Mouse (Mus musculus): Measurements from ENCODE around the gene Eya2. TPM values are rescaled to one million over a fixed set of nuclear protein-coding genes. Genes with fewer than 3 reads are reported as not detected.
A peak's percentile ranks its signal among the peaks of the same experiment; 100 is the strongest.
"Not testable (repeated sequence)": the region's sequence is repeated elsewhere in the genome, so short reads cannot be mapped to it uniquely, and the experiment has no call there.

The Eya2 gene
- polyA plus RNA-seq, 1 experiment from 2014 or later = 21.5 TPM

DNA sequence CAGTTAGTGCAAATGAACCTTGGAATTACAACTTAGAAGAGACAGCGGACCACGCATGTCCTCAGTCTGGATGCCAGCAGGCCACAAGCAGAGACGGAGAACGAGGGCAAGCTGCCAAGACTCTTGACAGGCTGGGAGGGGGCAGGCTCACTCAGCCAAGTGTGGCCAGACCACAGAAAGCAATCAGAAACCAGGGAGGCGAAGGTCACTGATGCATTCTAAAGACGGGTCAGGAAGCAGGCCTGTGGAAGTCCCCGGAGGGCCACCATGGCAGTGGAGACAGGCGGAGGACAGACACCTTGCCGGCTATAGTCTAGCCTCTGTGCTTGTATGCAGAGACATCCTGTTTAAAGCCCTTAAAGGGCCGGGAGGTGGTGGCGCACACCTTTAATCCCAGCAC, 193.2 kb downstream of the Eya2 start:
- no peak overlapping the region for H3K9ac ChIP-seq (ENCODE audit: low read depth, low read length)
- H3K27ac ChIP-seq (replicated peaks; ENCODE audit: low read depth, low read length) = no peak overlapping the region
- no peak overlapping the region for H3K4me2 ChIP-seq (ENCODE audit: low read depth, low read length)
- no peaks in the 10 kb centered on the region for H3K9me3 ChIP-seq (ENCODE audit: control insufficient read depth, low read length)
- peaks cover 81% of the 10 kb centered on the region for H3K36me3 ChIP-seq (ENCODE audit: control insufficient read depth, insufficient read depth, low read length)
- H3K4me3 ChIP-seq (ENCODE audit: low read depth, low read length) = no peak overlapping the region
- DNase-seq (ENCODE audit: low spot score) = peak; percentile 90
- H3K4me1 ChIP-seq (ENCODE audit: control insufficient read depth, insufficient read depth, low read length) = no peaks in the 10 kb centered on the region
- WGBS = 52% methylated on average over 11 of the region's 11 CpGs
- H3K27me3 ChIP-seq (replicated peaks; ENCODE audit: control insufficient read depth, insufficient read depth, low read length) = no peaks in the 10 kb centered on the region
- ATAC-seq (ENCODE audit: low read depth) = peak; percentile 58

DNA sequence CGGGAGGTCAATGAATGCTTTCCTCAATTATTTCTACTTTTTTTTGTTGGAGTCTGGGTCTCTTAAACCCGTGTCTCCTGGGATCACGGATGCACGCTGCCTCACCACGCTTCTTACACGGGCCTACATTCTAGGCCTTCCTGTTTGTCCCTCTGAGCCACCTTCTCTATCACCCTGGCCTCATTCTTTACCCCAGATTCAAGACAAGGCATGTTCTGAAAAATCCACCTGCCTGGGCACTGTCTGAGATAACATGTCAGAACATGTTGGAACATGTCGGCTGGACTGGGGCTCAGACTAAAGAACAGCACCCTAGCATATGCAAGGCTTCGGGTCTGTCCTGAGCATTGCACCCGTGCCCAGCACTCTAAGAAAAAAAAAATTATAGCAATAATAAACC, 194.0 kb downstream of the Eya2 start:
- no peak overlapping the region for H3K27ac ChIP-seq (replicated peaks; ENCODE audit: low read depth, low read length)
- H3K4me3 ChIP-seq (ENCODE audit: low read depth, low read length) = no peak overlapping the region
- no peak for DNase-seq (ENCODE audit: low spot score)
- peaks cover 83% of the 10 kb centered on the region for H3K36me3 ChIP-seq (ENCODE audit: control insufficient read depth, insufficient read depth, low read length)
- no peaks in the 10 kb centered on the region for H3K27me3 ChIP-seq (replicated peaks; ENCODE audit: control insufficient read depth, insufficient read depth, low read length)
- ATAC-seq (ENCODE audit: low read depth) = no peak
- H3K9me3 ChIP-seq (ENCODE audit: control insufficient read depth, low read length) = no peaks in the 10 kb centered on the region
- H3K4me2 ChIP-seq (ENCODE audit: low read depth, low read length) = no peak overlapping the region
- no peak overlapping the region for H3K9ac ChIP-seq (ENCODE audit: low read depth, low read length)
- 90% methylated on average over 9 of the region's 9 CpGs for WGBS
- no peaks in the 10 kb centered on the region for H3K4me1 ChIP-seq (ENCODE audit: control insufficient read depth, insufficient read depth, low read length)

DNA sequence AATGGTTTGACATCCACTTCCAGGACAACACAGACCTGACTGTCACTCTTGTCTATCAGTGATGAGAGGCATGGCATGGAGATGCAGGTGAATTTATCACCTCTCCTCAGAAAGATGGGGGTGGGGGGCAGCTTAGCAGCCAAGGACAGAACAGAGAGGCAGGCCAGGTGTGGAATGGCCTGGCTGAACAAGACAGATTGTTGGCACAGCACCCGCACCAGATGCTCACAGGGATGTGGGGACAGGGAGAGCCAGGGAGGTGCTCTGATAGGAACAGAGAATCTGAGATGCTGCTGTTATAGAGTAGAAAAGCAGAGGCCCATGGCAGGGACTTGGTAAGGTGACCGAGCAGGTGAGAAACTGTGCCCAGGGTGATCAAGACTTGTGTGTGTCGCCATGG, 194.8 kb downstream of the Eya2 start:
- Histone ChIP-seq H3K27me3 (replicated peaks; ENCODE audit: control insufficient read depth, insufficient read depth, low read length) (no peaks in the 10 kb centered on the region), H3K27ac (replicated peaks; ENCODE audit: low read depth, low read length) (no peak overlapping the region), H3K36me3 (ENCODE audit: control insufficient read depth, insufficient read depth, low read length) (peaks cover 85% of the 10 kb centered on the region), H3K4me1 (ENCODE audit: control insufficient read depth, insufficient read depth, low read length) (no peaks in the 10 kb centered on the region), H3K9me3 (ENCODE audit: control insufficient read depth, low read length) (no peaks in the 10 kb centered on the region), H3K4me2 (ENCODE audit: low read depth, low read length) (no peak overlapping the region), H3K4me3 (ENCODE audit: low read depth, low read length) (no peak overlapping the region), H3K9ac (ENCODE audit: low read depth, low read length) (no peak overlapping the region)
- ATAC-seq (ENCODE audit: low read depth) (no peak), DNase-seq (ENCODE audit: low spot score) (no peak)
- WGBS = 93% methylated on average over 3 of the region's 3 CpGs

DNA sequence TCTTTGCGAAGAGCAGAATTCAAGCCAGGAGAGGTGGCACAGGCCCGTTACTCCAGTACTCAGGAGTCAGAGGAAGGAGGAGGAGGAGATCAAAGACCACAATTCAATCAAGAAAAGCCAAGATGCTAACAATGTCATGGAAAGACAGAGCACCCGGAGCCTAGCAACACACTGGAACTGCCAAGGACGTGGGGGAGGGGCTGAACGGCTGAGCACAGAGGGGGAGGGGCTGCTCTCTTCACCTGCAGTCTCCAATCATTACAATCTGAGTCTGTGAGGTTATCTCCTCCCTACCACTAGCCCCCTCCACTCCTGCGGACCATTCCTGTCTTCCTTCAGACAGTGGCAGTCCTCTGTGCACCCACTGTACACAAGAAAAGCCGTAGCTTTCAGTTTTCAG, 196.2 kb downstream of the Eya2 start:
- WGBS = 74% methylated on average over 7 of the region's 7 CpGs
- ATAC-seq (ENCODE audit: low read depth) = no peak
- no peak overlapping the region for H3K4me3 ChIP-seq (ENCODE audit: low read depth, low read length)
- no peaks in the 10 kb centered on the region for H3K27me3 ChIP-seq (replicated peaks; ENCODE audit: control insufficient read depth, insufficient read depth, low read length)
- no peaks in the 10 kb centered on the region for H3K4me1 ChIP-seq (ENCODE audit: control insufficient read depth, insufficient read depth, low read length)
- DNase-seq (ENCODE audit: low spot score) = no peak
- H3K27ac ChIP-seq (replicated peaks; ENCODE audit: low read depth, low read length) = no peak overlapping the region
- H3K9ac ChIP-seq (ENCODE audit: low read depth, low read length) = no peak overlapping the region
- peaks cover 82% of the 10 kb centered on the region for H3K36me3 ChIP-seq (ENCODE audit: control insufficient read depth, insufficient read depth, low read length)
- H3K4me2 ChIP-seq (ENCODE audit: low read depth, low read length) = no peak overlapping the region
- H3K9me3 ChIP-seq (ENCODE audit: control insufficient read depth, low read length) = no peaks in the 10 kb centered on the region

DNA sequence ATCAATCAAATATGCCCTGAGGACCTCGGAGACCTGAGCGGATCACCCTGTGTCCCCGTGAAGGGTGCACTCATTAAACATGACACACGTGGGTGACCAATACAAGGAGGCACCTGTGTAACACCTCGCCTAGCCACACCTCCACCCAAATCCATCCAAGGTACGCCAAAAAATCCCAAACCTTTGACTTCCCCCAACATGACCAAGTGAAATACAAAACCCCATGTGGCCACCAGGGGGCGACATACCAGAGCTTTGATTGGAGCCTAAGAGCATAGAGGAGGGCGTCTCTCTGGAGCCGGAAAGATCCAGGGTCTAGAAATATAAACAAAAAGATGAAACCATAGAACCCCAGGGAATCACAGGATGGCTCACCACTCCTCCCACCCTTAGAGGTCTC, 196.8 kb downstream of the Eya2 start:
- peaks cover 82% of the 10 kb centered on the region for H3K36me3 ChIP-seq (ENCODE audit: control insufficient read depth, insufficient read depth, low read length)
- no peak overlapping the region for H3K4me2 ChIP-seq (ENCODE audit: low read depth, low read length)
- no peak overlapping the region for H3K27ac ChIP-seq (replicated peaks; ENCODE audit: low read depth, low read length)
- H3K9me3 ChIP-seq (ENCODE audit: control insufficient read depth, low read length) = no peaks in the 10 kb centered on the region
- H3K4me3 ChIP-seq (ENCODE audit: low read depth, low read length) = no peak overlapping the region
- no peaks in the 10 kb centered on the region for H3K4me1 ChIP-seq (ENCODE audit: control insufficient read depth, insufficient read depth, low read length)
- 69% methylated on average over 9 of the region's 9 CpGs for whole genome bisulfite sequencing
- no peak overlapping the region for H3K9ac ChIP-seq (ENCODE audit: low read depth, low read length)
- ATAC-seq (ENCODE audit: low read depth) (no peak), DNase-seq (ENCODE audit: low spot score) (no peak)
- no peaks in the 10 kb centered on the region for H3K27me3 ChIP-seq (replicated peaks; ENCODE audit: control insufficient read depth, insufficient read depth, low read length)

DNA sequence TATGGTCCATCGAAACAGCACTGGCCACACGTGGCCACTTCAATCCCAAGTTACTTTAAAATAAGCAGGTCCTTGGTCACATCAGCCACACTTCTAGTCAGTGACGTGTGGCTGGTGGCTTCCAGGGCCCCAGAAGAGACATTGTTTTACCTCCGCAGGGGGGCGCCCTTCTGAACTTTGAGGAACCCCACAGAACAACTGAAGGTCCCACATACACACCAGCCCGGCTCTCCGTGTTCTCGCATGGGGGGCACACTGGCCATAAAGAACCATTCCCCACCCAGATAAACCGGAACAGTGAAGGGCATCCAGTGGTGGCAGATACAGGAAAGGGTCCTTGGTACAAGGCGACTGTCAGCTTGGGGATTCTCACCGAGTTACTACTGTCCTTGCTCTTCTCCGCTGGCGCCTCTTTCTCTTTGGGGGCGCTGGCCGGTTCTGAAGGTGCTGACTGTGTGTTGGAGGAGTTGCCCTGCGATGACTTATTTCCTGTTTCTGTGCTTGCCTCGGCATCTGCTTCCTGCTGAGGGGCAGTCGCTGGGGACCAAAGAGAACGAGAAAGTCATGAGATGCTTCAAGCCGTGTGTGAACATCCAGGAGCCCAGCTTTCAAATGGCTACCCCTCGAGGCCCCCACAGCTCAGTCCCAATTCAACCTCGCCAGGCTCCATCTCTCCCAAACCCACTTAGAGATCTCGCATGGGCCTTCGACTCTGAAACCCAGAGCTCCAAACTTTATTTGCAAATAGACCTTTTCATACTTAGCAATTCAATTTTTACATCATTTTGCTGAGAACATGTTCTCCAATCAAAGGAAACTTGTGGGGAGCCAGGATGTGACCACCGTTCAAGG, 197.8 kb downstream of the Eya2 start:
- H3K9ac ChIP-seq (ENCODE audit: low read depth, low read length) = no peak overlapping the region
- no peak overlapping the region for H3K4me2 ChIP-seq (ENCODE audit: low read depth, low read length)
- WGBS = 86% methylated on average over 25 of the region's 25 CpGs
- DNase-seq (ENCODE audit: low spot score) = no peak
- peaks cover 87% of the 10 kb centered on the region for H3K36me3 ChIP-seq (ENCODE audit: control insufficient read depth, insufficient read depth, low read length)
- H3K4me3 ChIP-seq (ENCODE audit: low read depth, low read length) = no peak overlapping the region
- H3K27ac ChIP-seq (replicated peaks; ENCODE audit: low read depth, low read length) = no peak overlapping the region
- H3K9me3 ChIP-seq (ENCODE audit: control insufficient read depth, low read length) = no peaks in the 10 kb centered on the region
- H3K4me1 ChIP-seq (ENCODE audit: control insufficient read depth, insufficient read depth, low read length) = no peaks in the 10 kb centered on the region
- ATAC-seq (ENCODE audit: low read depth) = no peak
- no peaks in the 10 kb centered on the region for H3K27me3 ChIP-seq (replicated peaks; ENCODE audit: control insufficient read depth, insufficient read depth, low read length)

DNA sequence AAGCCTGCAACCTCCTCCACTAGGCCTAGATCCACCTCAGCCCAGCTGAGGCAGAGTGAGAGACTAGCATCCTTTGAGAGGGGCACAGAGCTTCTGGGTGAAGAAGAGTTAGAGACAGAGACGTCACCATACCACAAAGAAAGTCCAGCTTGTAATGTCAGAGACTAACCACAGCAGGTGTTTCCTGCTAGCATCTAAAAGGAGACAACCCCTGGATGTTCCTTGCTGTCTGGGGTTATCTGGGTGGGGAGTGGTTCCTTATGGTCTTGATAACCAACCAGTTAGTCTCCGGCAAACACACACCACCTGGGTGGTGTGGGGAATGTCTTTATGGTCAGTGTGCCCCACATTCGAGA, 198.4 kb downstream of the Eya2 start:
- ATAC-seq (ENCODE audit: low read depth) = no peak
- 79% methylated on average over 3 of the region's 3 CpGs for WGBS
- peaks cover 93% of the 10 kb centered on the region for H3K36me3 ChIP-seq (ENCODE audit: control insufficient read depth, insufficient read depth, low read length)
- DNase-seq (ENCODE audit: low spot score) = no peak
- no peaks in the 10 kb centered on the region for H3K4me1 ChIP-seq (ENCODE audit: control insufficient read depth, insufficient read depth, low read length)
- H3K9me3 ChIP-seq (ENCODE audit: control insufficient read depth, low read length) = no peaks in the 10 kb centered on the region
- no peak overlapping the region for H3K4me2 ChIP-seq (ENCODE audit: low read depth, low read length)
- H3K27me3 ChIP-seq (replicated peaks; ENCODE audit: control insufficient read depth, insufficient read depth, low read length) = no peaks in the 10 kb centered on the region
- no peak overlapping the region for H3K27ac ChIP-seq (replicated peaks; ENCODE audit: low read depth, low read length)
- H3K9ac ChIP-seq (ENCODE audit: low read depth, low read length) = no peak overlapping the region
- H3K4me3 ChIP-seq (ENCODE audit: low read depth, low read length) = no peak overlapping the region

DNA sequence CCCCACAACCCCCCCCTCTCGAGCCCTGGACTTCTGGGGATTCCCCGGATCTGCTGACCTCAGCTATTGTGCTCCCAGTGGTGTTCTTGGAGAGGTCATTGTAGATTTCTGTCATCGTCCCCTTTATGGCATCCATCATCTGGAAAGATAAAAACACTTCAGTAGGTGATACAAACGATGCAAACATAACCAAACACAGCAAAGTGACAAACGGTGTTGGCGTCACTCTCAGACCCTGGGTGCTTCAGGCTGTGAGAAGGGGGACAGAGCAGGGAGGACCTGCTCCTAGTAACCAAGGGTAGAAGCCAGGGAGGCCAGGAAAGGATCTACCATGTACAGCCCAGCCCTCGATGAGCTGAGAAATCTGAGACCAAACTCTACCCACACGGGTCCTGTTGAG, 203.0 kb downstream of the Eya2 start:
- Histone ChIP-seq H3K27me3 (replicated peaks; ENCODE audit: control insufficient read depth, insufficient read depth, low read length) (no peaks in the 10 kb centered on the region), H3K9me3 (ENCODE audit: control insufficient read depth, low read length) (no peaks in the 10 kb centered on the region), H3K36me3 (ENCODE audit: control insufficient read depth, insufficient read depth, low read length) (peaks cover 92% of the 10 kb centered on the region), H3K9ac (ENCODE audit: low read depth, low read length) (no peak overlapping the region), H3K4me3 (ENCODE audit: low read depth, low read length) (no peak overlapping the region), H3K4me1 (ENCODE audit: control insufficient read depth, insufficient read depth, low read length) (no peaks in the 10 kb centered on the region), H3K4me2 (ENCODE audit: low read depth, low read length) (no peak overlapping the region), H3K27ac (replicated peaks; ENCODE audit: low read depth, low read length) (no peak overlapping the region)
- WGBS = 62% methylated on average over 8 of the region's 8 CpGs
- ATAC-seq (ENCODE audit: low read depth) (no peak), DNase-seq (ENCODE audit: low spot score) (no peak)

DNA sequence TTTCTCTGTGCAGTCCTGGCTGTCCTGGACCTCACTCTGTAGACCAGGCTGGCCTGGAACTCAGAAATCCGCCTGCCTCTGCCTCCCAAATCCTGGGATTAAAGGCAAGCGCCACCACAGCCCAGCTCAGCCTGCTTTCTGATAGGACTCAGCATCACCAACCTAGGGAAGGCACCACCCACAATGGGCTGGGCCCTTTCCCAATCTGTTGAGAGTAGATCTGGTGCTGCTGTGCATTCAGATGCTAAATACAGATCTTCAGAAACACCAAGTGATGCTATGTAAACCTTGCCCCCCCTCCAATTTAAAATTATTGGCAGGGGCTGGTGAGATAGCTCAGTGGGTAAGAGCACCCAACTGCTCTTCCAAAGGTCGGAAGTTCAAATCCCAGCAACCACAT, 205.3 kb downstream of the Eya2 start:
- H3K9me3 ChIP-seq (ENCODE audit: control insufficient read depth, low read length); ATAC-seq (ENCODE audit: low read depth); H3K4me1 ChIP-seq (ENCODE audit: control insufficient read depth, insufficient read depth, low read length); H3K4me3 ChIP-seq (ENCODE audit: low read depth, low read length); H3K27me3 ChIP-seq (replicated peaks; ENCODE audit: control insufficient read depth, insufficient read depth, low read length); H3K4me2 ChIP-seq (ENCODE audit: low read depth, low read length); H3K9ac ChIP-seq (ENCODE audit: low read depth, low read length); DNase-seq (ENCODE audit: low spot score); H3K27ac ChIP-seq (replicated peaks; ENCODE audit: low read depth, low read length): not testable (repeated sequence)
- 91% methylated on average over 3 of the region's 3 CpGs for WGBS
- H3K36me3 ChIP-seq (ENCODE audit: control insufficient read depth, insufficient read depth, low read length) = peaks cover 90% of the 10 kb centered on the region

All from embryonic facial prominence, embryonic 14.5 days (tissue).